Mouse (Mus musculus): Measurements from ENCODE around the gene Cpm. TPM values are rescaled to one million over a fixed set of nuclear protein-coding genes. Genes with fewer than 3 reads are reported as not detected.

Gene Cpm
- polyA plus RNA-seq, 1 experiment = 11.8 TPM

Other genes with a start within 250 kb of the Cpm start
- 21.5 and 33.3 TPM in 2 replicates for gene Cpsf6, start 249.5 kb upstream of the Cpm start, polyA plus RNA-seq (2012; rRNA removed)
- 11.2 and 25.9 TPM in 2 replicates for gene Mdm2, start 81.3 kb downstream of the Cpm start, polyA plus RNA-seq (2012; rRNA removed)
- gene Slc35e3, start 116.9 kb downstream of the Cpm start, polyA plus RNA-seq (2012; rRNA removed) = 3.3 and 4.8 TPM in 2 replicates
- gene Nup107, start 163.2 kb downstream of the Cpm start, polyA plus RNA-seq (2012; rRNA removed) = 7.2 and 8.3 TPM in 2 replicates
- gene Rap1b, start 216.5 kb downstream of the Cpm start, polyA plus RNA-seq (2012; rRNA removed) = 26.5 and 27.1 TPM in 2 replicates